Mouse (Mus musculus) myocyte (in vitro differentiated cells): ENCODE data around the gene Phox2a.

Source experiments
- MAX ChIP-seq: IDR thresholded peaks from one replicate; pipeline ENCODE4 v1.6.1; 2011; ENCODE audit warnings: low read depth, mild to moderate bottlenecking, control low read depth
- POLR2A ChIP-seq: IDR thresholded peaks from one replicate; pipeline ENCODE4 v1.6.1; 2011; ENCODE audit warnings: low read depth, mild to moderate bottlenecking, control low read depth, moderate library complexity; ENCODE audit not compliant: insufficient read length

- no peak for TF ChIP-seq POLR2A
- no peak for TF ChIP-seq MAX
Measured at GRCm38 (mm10) chr7:101817861-101818401, at the start of gene Phox2a.
